Mouse (Mus musculus): ENCODE results near the gene Gtf2ird2. TPM values are rescaled to one million over a fixed set of nuclear protein-coding genes. Genes with fewer than 3 reads are reported as not detected.

The Gtf2ird2 gene
- polyA plus RNA-seq, 1 experiment: 5.5 TPM

DNA sequence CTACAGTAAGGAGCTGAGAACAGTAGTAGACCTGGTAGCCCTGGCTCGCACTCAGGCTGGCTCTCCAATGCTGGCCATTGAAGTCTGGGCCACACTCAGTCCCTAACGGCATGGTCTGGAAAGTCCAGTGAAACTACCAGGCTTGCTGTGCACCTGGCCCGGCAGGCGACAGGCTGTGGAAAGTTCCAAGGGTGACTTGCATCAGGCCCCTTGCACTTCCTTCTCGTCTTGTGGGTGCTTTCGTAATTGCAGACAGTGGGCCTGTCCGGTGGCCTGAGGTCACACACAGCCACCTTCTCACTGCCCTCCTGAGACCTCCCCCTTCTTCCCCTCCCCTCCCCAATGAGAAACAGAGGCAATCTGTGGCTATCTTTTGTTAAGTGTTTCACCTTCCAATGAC is 48.7 kb downstream of the Gtf2ird2 start:
- peaks cover 8% of the 10 kb centered on the region for H3K4me1 ChIP-seq (ENCODE audit: control insufficient read depth, insufficient read depth, low read length)
- peak; percentile 72; the same call in 1 of the 2 replicates for TF ChIP-seq POLR2A (IDR thresholded peaks at IDR 0.05; ENCODE audit: borderline replicate concordance, control insufficient read depth, low read depth, low read length)
- TF ChIP-seq CTCF (IDR thresholded peaks at IDR 0.05; ENCODE audit: control insufficient read depth, insufficient read depth, low read length): no peak
- peak overlapping the region; percentile 95 for H3K27ac ChIP-seq (ENCODE audit: control insufficient read depth, insufficient read depth, low read depth, low read length, poor library complexity)
- peak overlapping the region; percentile 65 for H3K4me3 ChIP-seq (replicated peaks; ENCODE audit: control insufficient read depth, low read depth, low read length)
- WGBS: 2% methylated on average over 7 of the region's 7 CpGs

DNA sequence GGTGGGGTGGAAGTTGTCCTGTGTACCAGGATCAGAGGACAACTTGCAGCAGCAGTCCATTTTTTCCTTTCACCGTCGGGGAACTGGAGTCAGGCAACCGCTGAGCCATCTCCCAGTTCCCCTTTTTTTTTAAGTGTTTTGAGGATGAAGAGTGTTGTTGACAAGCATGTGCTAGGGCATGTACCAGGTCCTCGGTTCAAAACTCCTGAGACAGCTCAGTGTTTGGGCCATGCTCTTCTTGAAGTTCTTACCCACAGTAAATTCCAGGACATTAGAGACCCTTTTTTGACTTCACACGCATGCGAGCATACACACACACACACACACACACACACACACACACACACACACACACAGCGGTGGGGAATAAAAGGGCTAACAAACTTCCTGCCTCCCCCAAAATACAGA is 49.4 kb downstream of the Gtf2ird2 start:
- TF ChIP-seq POLR2A (IDR thresholded peaks at IDR 0.05; ENCODE audit: borderline replicate concordance, control insufficient read depth, low read depth, low read length) (no peak), CTCF (IDR thresholded peaks at IDR 0.05; ENCODE audit: control insufficient read depth, insufficient read depth, low read length) (no peak)
- Histone ChIP-seq H3K4me1 (ENCODE audit: control insufficient read depth, insufficient read depth, low read length) (peaks cover 8% of the 10 kb centered on the region), H3K27ac (ENCODE audit: control insufficient read depth, insufficient read depth, low read depth, low read length, poor library complexity) (peak overlapping the region; percentile 95), H3K4me3 (replicated peaks; ENCODE audit: control insufficient read depth, low read depth, low read length) (no peak overlapping the region)
- WGBS: 4% methylated on average over 7 of the region's 7 CpGs

DNA sequence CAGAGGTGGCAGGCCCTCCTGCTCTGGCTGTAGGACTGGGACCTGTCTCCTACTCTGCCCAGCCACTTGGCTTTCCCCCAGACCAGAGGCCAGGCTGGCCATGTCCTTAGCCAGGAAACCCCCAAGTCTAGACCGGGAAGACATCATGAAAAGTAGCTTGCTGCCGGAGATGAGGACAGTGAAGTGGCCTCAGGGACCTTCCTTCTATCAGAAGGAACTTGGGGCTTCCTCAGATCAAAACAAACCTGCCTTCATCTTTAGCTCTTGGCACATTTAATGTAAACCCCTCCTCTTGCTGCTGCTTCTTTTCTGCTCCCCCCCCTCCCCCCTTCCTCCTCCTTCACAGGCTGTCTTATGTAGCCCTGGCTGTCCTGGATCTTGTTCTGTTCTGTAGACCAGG is 50.4 kb downstream of the Gtf2ird2 start:
- peak overlapping the region; percentile 95 for H3K27ac ChIP-seq (ENCODE audit: control insufficient read depth, insufficient read depth, low read depth, low read length, poor library complexity)
- no peak overlapping the region for H3K4me3 ChIP-seq (replicated peaks; ENCODE audit: control insufficient read depth, low read depth, low read length)
- TF ChIP-seq POLR2A (IDR thresholded peaks at IDR 0.05; ENCODE audit: borderline replicate concordance, control insufficient read depth, low read depth, low read length) (no peak), CTCF (IDR thresholded peaks at IDR 0.05; ENCODE audit: control insufficient read depth, insufficient read depth, low read length) (no peak)
- 17% methylated on average over 2 of the region's 2 CpGs for WGBS
- peaks cover 8% of the 10 kb centered on the region for H3K4me1 ChIP-seq (ENCODE audit: control insufficient read depth, insufficient read depth, low read length)

DNA sequence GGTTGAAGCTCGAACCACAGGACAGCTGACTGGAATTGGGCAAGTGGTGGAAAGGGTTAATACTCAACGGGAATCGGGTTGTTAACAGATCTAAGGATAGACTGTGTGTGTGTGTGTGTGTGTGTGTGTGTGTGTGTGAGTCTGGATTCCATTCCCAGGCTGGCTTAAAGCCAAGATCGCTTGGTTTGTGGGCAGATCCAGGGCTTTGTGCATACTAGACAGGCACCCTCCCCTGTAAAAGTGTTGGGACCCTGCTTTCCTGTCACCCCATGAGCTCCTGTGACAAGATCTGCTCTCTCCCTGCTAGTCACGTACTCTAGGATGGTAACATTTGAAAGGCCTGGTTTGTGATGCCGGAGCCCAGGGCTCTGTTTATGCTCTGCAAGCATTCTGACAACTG is 51.3 kb downstream of the Gtf2ird2 start:
- Histone ChIP-seq H3K4me1 (ENCODE audit: control insufficient read depth, insufficient read depth, low read length) (peaks cover 8% of the 10 kb centered on the region), H3K4me3 (replicated peaks; ENCODE audit: control insufficient read depth, low read depth, low read length) (no peak overlapping the region), H3K27ac (ENCODE audit: control insufficient read depth, insufficient read depth, low read depth, low read length, poor library complexity) (peak overlapping the region; percentile 95)
- 33% methylated on average over 6 of the region's 6 CpGs for WGBS
- no peak for TF ChIP-seq CTCF (IDR thresholded peaks at IDR 0.05; ENCODE audit: control insufficient read depth, insufficient read depth, low read length)
- no peak for TF ChIP-seq POLR2A (IDR thresholded peaks at IDR 0.05; ENCODE audit: borderline replicate concordance, control insufficient read depth, low read depth, low read length)

DNA sequence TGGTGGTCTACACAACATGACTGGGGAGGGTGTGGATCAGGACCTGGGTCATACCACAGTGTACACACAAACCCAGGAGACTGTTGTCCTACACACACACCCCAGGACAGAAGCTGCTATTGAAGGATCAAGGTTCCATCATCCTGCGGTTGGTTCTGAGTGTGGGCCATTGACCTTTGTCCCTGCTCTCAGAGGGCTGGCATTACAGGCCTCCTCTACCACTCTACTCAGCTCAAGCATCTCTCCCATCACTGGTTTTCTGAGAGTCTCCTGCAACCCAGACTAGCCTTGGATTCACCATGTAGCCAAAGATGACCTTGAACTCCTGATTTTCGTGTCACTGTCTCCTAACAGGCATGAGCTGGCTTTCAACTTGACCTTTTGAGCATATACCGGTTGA is 52.4 kb downstream of the Gtf2ird2 start:
- WGBS: 42% methylated on average over 3 of the region's 3 CpGs
- Histone ChIP-seq H3K27ac (ENCODE audit: control insufficient read depth, insufficient read depth, low read depth, low read length, poor library complexity) (peak overlapping the region; percentile 90), H3K4me1 (ENCODE audit: control insufficient read depth, insufficient read depth, low read length) (peaks cover 6% of the 10 kb centered on the region), H3K4me3 (replicated peaks; ENCODE audit: control insufficient read depth, low read depth, low read length) (no peak overlapping the region)
- TF ChIP-seq POLR2A (IDR thresholded peaks at IDR 0.05; ENCODE audit: borderline replicate concordance, control insufficient read depth, low read depth, low read length) (no peak), CTCF (IDR thresholded peaks at IDR 0.05; ENCODE audit: control insufficient read depth, insufficient read depth, low read length) (no peak)

DNA sequence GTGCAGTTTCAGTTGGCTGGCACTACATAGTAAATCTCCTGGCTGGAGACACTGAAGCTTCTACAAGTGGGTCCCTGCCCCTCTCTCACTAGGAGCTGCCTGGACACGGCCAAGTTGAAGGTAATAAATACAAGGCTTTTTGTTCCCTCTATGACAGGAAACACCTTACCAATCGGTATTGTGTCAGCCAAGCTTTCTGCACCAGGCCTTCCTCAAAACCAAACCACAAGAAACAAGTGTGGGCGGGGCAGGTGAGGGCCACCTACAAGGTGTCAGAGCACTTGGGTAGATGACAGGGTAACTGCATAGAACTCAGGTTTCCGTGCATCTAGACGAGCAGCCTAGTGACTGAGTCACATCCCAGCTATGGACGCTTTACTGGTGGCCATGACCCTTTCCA is 53.0 kb downstream of the Gtf2ird2 start:
- Histone ChIP-seq H3K27ac (ENCODE audit: control insufficient read depth, insufficient read depth, low read depth, low read length, poor library complexity) (peak overlapping the region; percentile 90), H3K4me3 (replicated peaks; ENCODE audit: control insufficient read depth, low read depth, low read length) (no peak overlapping the region), H3K4me1 (ENCODE audit: control insufficient read depth, insufficient read depth, low read length) (peaks cover 6% of the 10 kb centered on the region)
- 10% methylated on average over 6 of the region's 6 CpGs for WGBS
- TF ChIP-seq CTCF (IDR thresholded peaks at IDR 0.05; ENCODE audit: control insufficient read depth, insufficient read depth, low read length) (no peak), POLR2A (IDR thresholded peaks at IDR 0.05; ENCODE audit: borderline replicate concordance, control insufficient read depth, low read depth, low read length) (no peak)

DNA sequence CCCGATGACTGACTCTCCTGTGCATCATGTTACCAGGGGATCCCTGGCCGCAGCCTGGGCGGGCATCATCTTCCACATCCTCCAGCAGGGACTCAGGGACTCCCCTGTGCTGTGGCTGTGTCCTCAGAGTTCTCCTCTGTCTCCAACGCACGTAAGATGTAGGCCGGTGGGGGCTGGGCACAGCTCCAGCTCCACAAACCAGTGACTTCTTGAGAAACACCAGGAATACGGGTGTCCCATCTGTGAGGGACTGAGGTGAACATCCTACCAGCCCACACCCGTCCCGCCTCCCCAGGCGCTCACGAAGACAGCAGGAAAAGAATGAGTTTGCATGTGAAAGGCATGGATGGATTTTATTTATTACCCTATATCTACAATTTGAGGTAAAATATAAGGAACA is 53.7 kb downstream of the Gtf2ird2 start:
- WGBS: 63% methylated on average over 11 of the region's 11 CpGs
- H3K4me1 ChIP-seq (ENCODE audit: control insufficient read depth, insufficient read depth, low read length): peaks cover 6% of the 10 kb centered on the region
- no peak overlapping the region for H3K4me3 ChIP-seq (replicated peaks; ENCODE audit: control insufficient read depth, low read depth, low read length)
- no peak for TF ChIP-seq CTCF (IDR thresholded peaks at IDR 0.05; ENCODE audit: control insufficient read depth, insufficient read depth, low read length)
- no peak for TF ChIP-seq POLR2A (IDR thresholded peaks at IDR 0.05; ENCODE audit: borderline replicate concordance, control insufficient read depth, low read depth, low read length)
- peak overlapping the region; percentile 90 for H3K27ac ChIP-seq (ENCODE audit: control insufficient read depth, insufficient read depth, low read depth, low read length, poor library complexity)

DNA sequence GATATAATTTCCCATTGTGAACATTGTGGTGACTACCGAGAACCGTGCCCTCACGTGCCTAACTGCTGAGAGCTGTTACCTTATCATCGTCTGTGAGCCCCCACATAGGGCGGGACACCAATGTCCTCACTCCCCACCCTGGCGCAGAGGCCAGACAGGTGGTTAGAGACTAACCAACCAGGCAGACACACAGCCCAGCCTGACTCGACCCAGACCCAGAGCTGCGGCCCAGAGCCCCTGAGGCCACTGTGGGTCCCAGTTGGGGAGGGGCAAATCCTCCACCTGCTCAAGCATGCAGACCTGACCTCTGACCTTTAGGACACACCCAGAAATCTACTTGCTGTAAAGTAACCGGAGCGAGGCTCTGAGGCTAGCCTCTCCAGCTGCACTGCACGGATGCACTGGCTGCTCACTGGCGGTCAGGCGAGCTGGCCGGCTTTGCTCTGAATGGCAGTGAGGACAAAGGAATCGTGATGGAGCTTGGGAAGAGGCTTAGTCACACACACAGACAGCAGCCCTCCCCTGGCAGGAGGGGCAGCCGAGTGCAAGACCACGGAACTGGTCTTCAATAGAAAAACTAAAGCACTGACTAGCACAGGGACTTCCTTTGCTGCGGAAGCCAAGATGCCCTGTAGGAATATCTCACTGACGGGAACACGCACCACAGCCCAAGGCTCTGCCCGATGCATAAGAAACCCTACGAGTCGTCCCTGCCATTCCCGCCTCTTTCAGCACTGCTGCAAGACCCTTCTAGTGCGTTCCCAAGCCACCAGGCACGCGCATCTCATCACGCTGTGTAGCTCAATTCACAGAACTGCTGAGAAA is 54.3 kb downstream of the Gtf2ird2 start:
- Histone ChIP-seq H3K27ac (ENCODE audit: control insufficient read depth, insufficient read depth, low read depth, low read length, poor library complexity) (0 out of 2 replicates have a peak overlapping the region, but pooled peaks have one; percentile 4), H3K4me3 (replicated peaks; ENCODE audit: control insufficient read depth, low read depth, low read length) (no peak overlapping the region), H3K4me1 (ENCODE audit: control insufficient read depth, insufficient read depth, low read length) (peaks cover 6% of the 10 kb centered on the region)
- 82% methylated on average over 28 of the region's 28 CpGs for WGBS
- no peak; the same call in 1 of the 2 replicates for TF ChIP-seq POLR2A (IDR thresholded peaks at IDR 0.05; ENCODE audit: borderline replicate concordance, control insufficient read depth, low read depth, low read length)
- TF ChIP-seq CTCF (IDR thresholded peaks at IDR 0.05; ENCODE audit: control insufficient read depth, insufficient read depth, low read length): no peak

Measured in bone marrow, adult 2 months (tissue).